Mouse (Mus musculus) ovary, postnatal 14 days (tissue): ENCODE measurements around the gene Fndc9.
A peak's percentile ranks its signal among the peaks of the same experiment; 100 is the strongest.

Experiments
- DNase-seq: peaks from one replicate; pipeline ENCODE4 v3.0.0; 2022; ENCODE audit warnings: low spot score

The Fndc9 gene

DNA sequence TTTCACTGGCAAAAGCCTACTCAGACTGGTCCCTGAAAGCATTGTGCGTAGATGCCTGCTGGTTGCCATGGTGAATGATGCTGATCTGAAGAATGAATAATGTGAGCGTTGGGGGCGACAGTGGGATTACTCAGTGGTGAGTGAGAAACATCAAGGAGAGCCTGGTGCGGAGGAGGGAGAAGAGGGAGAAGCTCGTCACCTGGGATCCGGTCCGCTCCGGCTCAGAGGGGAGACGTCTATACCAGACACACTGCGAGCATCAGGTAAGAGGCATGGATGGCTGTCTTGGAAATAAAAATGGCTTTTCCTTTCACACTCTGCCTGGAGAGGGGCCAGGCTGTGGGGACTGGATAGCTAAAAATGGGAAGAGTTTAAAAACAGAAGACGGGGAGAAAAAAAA, at the start of gene Fndc9:
Gene Fndc9 (plus strand): TSS at position 198 of the 400 bp plus-strand sequence.
- no peak for DNase-seq

DNA sequence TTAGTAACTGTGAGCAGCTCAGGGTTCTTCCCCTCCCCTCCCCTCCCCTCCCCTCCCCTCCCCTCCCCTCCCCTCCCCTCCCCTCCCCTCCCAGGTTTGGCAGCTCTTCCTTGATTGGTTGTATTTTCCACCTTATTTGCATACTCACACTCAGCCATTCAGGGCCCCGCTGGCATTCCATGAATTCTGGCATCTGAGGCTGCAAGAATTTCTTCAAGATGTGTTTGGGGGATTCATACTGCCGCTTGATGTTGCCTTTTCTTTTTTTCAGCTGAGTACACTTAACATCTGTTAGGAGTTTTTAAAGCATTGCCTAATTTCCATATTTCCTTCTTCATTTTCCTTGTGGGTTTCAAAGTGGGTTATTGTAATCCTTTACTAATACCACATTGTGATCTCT, 47.0 kb upstream of the Fndc9 start:
- no peak for DNase-seq

DNA sequence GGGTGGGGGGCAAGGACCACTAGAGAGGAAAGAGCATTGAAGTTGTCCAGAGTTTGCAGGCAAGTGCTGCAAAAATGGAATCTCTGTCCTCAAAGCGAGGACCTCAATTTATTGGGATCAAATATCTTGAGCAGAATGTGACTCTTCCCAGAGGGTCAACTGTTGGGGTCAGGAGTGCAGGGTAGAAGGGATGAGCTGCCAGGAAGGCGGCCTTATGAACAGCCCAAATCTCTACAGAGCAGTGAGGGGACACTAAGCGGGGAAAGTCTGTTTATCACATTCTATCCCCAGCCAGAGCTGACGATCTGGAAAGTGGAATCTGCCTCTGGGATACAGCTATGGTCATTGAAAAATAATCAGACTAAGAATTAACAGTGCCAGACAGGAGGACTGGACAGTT, 41.2 kb upstream of the Fndc9 start:
- no peak for DNase-seq

DNA sequence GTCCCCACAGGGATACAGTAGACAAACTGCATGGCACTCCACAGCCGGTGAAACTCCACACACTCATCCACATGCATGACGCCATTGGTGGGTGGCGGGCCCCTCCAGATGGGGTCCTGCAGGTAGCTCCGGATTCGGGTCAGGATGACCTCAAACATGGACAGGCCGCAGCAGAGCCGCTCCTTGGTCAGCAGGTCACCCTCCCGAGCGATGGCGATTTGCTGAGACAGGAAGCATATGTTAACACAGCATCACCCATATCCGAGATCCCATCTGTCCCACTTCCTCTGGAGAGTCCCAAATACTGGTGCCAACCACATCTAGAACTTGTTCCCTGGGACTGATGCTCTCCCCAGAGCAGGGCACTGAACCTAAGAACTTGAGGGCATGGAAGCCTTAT, 34.7 kb upstream of the Fndc9 start:
- DNase-seq: no peak

DNA sequence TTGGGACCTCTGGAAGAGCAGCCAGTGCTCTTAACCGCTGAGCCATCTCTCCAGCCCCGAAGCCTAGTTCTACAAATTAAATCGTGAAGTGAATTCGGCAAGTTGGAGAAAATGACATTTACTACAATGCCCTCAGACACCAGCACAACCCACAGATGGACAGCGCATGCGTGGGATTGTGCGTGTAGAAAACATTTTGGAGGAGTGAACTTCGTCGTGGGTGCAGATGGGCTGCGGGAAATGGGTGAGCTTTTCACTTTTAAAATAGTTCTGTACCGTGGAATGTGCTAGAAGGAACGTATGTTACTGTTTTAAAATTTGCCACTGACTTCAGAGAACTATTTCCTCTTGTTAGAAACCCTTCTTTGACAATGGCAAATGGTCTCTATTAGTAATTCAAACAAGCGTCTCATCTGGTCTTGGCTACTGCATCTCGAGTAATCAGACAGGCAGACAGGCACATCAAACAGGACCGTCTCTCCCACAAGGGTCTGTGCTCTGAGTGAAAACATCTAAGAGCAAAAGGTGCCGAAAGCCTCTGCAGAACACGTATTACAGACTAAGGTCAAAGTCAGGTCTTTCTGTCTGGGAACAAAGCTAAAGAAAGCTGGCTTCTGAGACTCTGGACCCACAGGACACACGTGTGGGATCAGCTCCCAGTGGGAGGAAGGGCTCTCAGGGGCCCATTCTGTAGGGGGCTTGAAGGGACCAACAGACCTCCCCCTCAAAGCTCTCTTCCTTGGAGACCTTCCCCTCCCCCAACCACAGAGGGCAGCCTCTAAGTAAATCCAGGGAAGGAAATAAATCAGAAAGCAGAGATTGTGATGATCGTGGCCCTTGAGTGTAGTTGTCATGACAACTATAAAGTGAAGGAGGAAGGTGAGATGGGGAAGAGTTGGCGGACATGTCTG, 33.4 kb upstream of the Fndc9 start:
- no peak for DNase-seq

DNA sequence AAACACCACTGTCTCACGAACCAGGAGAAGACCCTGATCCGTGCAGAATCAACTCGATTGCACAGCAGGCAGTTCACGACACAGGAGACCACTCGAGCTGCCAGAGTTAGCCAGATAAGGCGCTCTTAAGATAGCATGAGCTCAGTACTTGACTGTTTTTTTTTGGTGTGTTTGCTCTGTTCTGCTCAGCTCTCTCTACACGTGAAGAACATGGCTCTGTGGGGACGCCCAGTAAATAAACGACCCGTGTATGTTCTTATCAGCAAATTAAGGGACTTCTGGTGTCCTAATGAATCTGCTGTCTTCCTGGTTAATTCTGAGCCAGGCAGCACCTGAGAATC, 32.8 kb upstream of the Fndc9 start:
- no peak for DNase-seq

DNA sequence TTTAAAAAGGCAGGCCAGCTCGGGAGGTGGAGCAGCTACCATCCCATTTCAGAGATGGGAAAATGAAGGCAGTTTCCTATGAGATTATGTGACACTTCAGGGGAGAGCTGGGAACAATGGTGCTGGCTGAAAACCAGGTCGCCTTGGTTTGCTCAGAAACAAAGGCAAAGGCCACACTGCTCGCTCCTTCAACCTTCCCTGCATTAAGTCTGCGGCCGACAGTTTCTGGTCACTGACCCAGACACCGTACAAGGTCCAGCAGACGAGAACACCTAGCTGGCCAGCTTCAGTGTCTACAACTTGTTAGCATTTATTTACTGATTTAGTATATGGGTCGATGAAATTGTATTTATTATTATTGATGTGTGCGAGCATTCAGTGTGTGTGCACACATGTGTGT, 30.5 kb upstream of the Fndc9 start:
- DNase-seq: no peak

DNA sequence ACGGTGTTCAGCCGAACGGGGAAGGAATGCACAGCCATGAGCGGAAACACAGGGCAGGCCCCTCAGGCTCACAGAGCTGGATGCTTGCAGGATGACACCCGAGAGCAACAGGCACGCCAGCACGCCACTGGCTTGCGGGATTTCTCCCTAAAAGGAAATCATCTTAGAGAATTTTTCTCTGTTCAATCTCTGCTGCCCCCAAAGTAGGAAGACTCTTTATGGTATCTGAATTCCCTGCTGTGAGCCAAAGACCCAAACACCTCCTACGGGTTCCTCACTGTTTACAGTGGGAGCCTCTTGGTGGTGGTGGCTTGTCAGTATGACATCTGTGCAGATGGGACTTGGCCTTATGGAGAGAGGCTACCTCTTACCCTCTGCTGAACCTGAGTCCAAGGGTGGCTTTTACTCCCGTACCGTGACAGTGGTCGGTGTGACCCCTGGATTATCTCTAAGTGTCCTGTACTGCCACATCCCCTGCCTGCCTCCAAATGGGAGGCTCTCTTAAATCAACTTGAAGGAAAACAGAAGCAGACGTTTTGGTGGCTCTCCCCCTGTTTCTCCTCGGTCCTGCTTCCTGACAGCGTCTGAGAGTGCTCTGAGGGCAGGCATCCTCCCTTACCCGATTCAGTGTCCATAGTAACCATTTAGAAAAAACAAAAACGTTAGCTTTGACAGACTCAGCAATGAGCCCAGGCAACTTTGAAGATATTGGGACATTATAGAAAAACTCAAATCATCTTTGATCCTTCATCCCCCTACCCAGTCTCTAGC, 29.5 kb upstream of the Fndc9 start:
- DNase-seq: no peak

DNA sequence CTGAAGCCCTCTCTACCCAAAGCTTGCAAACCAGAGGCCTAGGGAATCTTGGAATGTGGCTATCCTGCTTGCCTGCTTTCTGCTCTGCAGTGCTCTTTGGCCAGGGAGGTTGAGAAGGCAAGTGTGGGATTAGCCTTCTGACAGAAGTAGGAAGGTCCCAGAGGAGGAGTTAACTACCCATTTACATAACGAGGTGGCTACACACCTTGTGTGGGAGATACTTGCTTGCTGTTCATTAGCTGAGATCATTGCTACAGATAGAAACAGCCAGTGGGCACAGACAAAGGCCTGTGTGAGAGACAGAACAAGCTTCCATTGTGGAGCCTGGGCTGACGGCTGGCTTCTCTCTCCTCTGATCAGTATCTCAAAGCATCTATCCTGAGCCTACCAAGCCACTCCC, 25.4 kb upstream of the Fndc9 start:
- no peak for DNase-seq

DNA sequence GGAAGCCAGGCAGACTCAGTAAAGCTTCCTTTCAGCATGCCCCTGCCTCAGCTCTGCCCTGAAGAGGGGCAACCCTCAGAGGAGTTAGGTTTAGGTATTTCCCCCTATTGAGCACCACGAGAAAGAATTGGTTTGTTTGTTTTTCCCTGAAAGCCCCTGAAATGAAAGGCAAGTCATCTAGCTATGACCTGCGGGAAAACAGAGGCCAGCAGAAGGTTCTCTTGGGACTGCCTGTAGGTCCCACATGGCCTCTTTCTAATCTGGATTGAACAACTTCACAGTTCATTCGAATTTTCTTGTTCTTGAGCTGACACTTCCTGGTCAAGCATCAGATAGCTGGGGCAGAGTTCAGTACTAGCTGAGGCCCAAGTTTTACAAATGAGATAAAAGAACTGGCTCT, 23.5 kb upstream of the Fndc9 start:
- DNase-seq: no peak

DNA sequence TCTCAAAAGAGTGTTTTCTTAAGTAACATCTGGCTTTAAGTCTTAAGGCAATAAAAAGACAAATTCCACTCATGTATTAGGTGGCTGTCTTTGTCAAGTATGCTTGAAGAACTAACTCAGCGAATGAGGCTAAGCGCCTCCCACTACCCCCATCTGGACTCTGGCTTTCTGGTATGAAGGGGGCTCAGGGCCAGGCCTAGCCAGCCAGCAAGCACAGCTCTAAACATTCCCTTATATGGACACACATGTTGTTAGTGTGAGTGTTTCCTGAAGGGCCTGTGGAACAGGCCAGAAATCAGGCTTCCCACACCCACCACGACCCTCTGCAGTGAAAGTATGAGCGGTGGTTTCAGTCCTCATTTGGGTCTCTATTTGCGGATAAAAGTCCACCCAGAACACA, 21.5 kb upstream of the Fndc9 start:
- no peak for DNase-seq

DNA sequence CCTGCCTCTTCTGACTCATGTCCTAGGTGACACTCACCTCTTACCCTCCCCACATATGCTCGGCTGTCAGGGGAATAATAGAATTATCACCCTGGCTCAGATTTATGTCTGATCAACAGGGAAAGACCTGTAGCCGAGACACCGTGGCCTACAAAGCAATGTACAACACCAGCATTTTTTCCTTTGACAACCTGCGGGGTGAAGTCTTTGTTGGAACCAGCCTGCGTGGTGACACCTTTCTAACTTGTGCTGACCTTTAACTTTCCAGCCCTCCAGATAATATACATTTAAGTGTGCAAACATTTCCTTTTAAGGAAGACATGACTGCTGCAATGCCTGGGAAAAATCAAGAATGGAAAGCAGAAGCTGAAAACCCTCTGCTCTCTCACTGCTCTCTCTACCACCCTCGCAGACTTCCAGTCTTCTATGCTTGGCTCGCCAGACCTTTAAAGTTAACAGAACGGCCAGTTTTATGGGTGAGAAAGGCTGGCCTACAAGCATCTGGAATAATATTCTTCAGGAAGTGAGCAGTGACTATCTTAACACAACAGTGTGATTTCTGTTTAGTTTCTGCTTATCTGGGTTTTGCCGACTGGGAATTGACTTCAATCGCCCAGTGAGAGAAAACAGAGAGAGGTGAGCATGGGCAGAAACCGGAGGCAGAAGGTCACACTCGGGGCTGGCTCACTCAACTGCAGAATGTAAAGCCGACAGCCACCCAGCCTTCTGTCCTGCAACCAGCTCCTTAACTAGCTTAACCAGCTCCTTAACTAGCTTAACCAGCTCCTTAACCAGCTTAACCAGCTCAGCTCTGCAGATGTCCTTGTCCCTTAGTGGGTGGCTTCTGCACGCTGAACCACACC, 20.7 kb upstream of the Fndc9 start:
- DNase-seq: no peak

DNA sequence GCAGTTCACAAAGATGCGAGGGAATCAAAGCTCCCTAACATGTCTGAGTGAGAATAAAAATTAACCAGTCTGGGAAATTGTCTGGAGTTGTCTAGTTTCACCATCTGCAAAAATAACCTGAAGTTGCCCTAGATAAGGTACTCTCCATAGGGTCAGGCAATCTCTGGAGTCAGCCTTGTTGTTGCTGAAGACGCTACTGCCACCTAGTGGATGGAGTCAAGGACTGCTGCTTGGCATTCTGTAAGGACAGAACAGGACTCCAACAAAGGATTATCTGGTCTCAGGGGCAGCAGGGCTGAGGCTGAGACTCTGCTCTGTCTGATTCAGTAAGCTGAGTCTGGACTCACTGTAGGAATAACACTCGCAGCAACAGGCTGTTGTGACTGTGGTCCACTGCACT, 20.0 kb upstream of the Fndc9 start:
- DNase-seq: peak; percentile 53

DNA sequence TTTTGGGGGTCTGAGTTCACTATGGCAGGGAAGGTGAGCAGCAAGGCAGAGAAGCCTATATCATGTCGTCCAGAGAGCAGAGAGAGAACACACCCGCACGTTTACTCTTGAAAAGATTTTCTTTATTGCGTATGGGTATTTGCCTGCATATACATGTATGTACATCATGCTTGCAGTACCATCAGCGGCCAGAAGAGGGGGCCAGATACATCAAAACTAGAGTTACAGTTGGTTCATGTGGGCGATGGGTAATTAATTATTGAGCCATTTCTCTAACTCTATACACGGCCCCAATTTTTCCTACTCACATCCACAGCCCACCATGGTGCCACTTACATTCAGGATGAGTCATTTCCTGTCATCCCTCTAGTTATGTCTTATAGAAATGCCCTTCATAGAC, 18.7 kb upstream of the Fndc9 start:
- no peak for DNase-seq

DNA sequence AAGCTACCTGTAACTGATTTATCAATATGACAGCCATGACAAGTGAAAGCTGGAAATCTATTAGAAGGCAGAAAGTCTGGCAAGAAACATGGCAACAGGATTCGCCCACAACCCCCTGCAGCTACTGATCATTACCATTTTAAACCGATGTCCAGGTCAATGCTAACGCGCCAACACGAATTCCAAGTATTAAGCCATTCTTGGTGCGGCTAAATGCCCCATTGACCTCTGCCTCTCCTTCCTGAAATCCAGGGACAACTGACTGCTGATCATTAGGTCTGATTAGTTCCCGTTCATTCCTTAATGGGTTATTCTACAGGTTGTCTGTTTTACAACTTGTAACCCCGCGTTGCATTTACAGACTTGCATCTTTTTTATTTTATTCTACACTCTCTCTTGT, 17.6 kb upstream of the Fndc9 start:
- no peak for DNase-seq

DNA sequence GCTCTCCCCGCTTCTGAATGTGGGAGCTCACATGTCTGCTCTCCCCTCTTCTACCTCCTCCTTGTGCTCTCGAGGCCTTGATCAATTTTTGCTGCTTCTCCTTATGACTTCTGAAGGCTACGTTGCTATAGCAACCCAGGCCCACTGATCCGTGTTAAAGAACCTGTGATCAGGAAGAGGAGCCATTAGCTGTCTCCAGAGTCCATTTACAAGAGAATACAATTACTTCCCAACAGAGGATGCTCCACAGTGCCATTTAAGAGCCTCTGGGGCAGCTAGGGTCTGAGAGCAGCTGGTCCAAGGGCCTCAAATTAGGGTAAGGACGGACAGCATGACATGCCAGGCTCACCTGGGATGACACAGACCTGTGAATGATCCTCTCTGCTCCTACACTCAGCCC, 16.7 kb upstream of the Fndc9 start:
- DNase-seq: no peak

DNA sequence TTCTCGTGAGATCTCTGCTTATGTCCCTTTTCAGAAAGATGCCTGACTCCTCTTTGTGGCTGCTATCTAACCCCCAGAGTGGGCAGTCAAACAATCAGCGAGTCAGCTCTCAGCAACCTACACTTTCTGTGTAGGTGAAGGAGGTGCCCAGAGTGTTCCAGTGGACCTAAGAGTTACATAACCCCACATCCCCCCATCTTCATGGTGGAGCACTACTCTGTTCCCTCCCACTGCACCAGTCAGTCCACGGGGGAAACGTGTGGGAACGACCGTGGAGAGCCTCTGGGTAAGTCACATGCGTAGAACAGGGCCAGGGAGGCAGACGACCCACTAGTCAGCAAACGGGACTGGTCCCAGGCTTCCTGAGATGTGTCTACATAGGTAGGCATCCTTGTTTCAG, 16.0 kb upstream of the Fndc9 start:
- DNase-seq: no peak

DNA sequence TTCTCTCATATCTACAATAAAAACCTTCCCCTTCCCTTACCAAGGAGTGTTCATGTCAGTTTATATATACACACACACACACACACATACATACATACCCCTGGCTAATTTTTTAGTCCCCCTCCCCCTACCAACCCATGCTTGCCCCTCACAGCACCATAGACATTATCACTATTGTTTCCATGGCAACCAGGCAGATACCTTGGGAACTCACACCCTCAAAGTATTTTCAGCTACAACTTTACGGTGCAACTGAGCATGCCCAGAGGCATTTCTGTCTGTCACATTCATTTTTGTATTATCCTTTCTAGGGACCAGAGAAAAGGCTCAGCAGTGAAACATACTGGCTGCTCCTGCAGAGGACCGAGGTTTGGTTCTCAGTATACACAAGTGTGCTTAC, 15.1 kb upstream of the Fndc9 start:
- DNase-seq: no peak

DNA sequence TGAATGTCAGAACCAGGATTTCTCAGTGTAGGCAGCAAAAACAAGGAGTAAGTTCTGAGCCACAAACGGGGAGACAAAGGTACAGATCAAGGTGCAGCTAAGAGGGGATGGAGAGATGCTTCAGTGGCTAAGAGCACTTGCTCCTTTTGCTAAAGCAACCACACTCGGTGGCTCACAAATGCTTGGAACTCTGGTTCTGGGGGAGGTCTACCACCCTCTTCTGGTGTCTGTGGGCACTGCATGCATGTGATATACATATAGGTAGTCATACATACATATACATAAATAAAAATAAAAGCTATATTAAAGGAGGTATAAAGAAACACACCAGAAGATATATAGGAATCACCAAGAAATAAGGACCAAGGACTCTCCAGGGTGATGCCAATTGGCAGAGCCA, 11.8 kb upstream of the Fndc9 start:
- DNase-seq: no peak

DNA sequence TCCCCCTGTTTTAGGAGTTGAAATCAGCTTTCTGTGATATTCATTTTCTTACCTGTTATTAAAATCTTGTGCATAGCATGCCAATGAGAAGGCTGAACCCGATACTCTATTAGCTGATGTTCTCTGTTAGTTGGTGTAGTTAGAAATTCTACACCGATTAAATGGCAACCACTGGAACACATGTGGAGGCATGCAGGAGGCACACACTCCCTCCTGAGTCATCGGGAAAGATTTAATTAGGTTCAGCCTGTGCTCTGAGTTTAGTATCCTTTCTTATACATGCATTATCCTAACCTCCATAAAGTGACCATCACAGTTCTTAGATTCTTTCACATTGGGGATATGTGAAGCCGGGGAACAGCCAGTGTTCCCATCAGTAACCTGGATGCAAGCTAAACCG, 10.0 kb upstream of the Fndc9 start:
- no peak for DNase-seq

DNA sequence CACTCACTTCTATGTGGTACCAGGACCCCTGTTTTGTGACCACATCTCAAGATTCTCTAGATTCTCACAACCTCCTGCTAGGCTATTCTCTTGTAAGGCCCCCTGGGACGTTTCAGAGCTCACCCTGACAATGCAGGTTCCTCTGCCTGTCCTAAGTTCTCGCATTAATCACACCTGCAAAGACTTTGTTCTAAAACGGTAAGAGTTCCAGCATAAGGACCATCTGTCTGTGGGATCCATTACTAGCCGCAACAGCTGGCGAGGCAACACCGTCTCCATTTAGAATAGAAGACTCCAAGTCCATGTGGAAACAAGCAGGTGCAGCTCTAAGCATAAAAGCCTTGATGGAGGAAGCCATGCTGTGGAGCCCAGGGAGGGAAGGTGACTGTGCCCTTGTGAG, 5.1 kb upstream of the Fndc9 start:
- no peak for DNase-seq

DNA sequence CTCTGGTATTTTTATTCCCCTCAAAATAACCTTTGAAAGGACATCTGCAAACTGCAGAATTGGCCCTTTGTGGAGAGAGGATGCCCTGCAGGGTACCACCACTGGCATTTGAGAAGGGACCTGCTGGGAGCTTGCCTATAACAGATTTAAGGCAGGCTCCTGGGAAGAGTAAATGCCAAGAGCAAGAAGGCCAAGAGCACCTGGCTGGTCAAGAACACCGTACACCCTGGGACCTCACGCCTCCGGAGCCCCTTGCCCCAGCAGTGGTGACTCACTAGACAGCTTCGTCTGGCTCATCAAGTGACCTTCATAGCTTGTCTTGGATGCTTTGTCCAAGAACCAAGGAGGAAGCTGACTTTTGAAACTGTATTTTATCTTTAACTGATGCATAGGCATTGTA, 2.5 kb upstream of the Fndc9 start:
- DNase-seq: no peak

DNA sequence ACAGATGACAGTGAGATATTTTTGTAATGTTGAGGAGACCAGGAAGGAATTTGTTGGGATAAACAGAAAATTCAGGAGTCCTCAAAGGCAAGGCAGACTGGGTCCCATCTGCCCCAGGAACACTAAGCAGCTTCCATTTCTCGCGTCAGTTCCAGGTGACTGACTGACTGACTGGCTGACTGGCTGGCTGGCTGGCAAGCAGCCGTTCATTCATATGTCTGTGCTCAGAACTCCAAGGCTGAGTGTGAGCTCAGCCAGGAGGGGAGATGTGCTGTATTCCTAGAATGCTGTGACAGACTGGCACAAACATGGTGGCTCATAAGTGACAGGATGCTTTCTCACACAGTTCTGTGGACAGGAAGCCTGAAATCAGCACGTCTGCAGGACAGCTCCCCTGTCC, 1.4 kb upstream of the Fndc9 start:
- DNase-seq: no peak
